Mouse (Mus musculus) testis, adult 2 months (tissue): ENCODE data around the gene Bmpr1a. TPM values are rescaled to one million over a fixed set of nuclear protein-coding genes. Genes with fewer than 3 reads are reported as not detected.
"Not testable (repeated sequence)": the region's sequence is repeated elsewhere in the genome, so short reads cannot be mapped to it uniquely, and the experiment has no call there.

Source experiments
- H3K27ac ChIP-seq: fragments of 200-500 bp; 2 replicates; pipeline ENCODE4 v1.5.1; 2012; ENCODE audit warnings: low read depth, low read length; ENCODE audit not compliant: control insufficient read depth, insufficient read depth
- H3K27me3 ChIP-seq: fragments of 200-500 bp; 2 replicates; pipeline ENCODE4 v1.6.1; 2012; ENCODE audit warnings: mild to moderate bottlenecking, low read length, moderate library complexity; ENCODE audit not compliant: control insufficient read depth, insufficient read depth
- H3K36me3 ChIP-seq: fragments of 200-500 bp; 2 replicates; pipeline ENCODE4 v1.6.1; 2012; ENCODE audit warnings: mild to moderate bottlenecking, low read length; ENCODE audit not compliant: control insufficient read depth, insufficient read depth
- H3K4me1 ChIP-seq: fragments of 200-500 bp; 2 replicates; pipeline ENCODE4 v1.6.1; 2012; ENCODE audit warnings: low read length; ENCODE audit not compliant: control insufficient read depth, insufficient read depth
- H3K4me3 ChIP-seq: fragments of 200-500 bp; 2 replicates; pipeline ENCODE4 v1.5.1; 2012; ENCODE audit warnings: low read depth, mild to moderate bottlenecking, low read length, moderate library complexity, mixed read lengths; ENCODE audit not compliant: control insufficient read depth
- CTCF ChIP-seq: fragments of 200-500 bp; IDR thresholded peaks from 2 replicates; pipeline ENCODE4 v1.5.1; 2012; ENCODE audit warnings: low read depth, mild to moderate bottlenecking, inconsistent platforms, low read length, moderate library complexity; ENCODE audit not compliant: control insufficient read depth, insufficient read depth, insufficient replicate concordance
- POLR2A ChIP-seq: fragments of 200-500 bp; IDR thresholded peaks from 2 replicates; pipeline ENCODE4 v1.6.1; 2012; ENCODE audit warnings: low read depth, mild to moderate bottlenecking, inconsistent platforms, low read length, moderate library complexity; ENCODE audit not compliant: control insufficient read depth
- polyA plus RNA-seq: library from polyadenylated mRNA; depleted of rRNA; stranded (reverse); fragments of >200 nt; gene quantifications from 2 replicates; pipeline ENCODE4 v1.2.3, GENCODE M21; 2012; rRNA removed

Gene Bmpr1a
- polyA plus RNA-seq, 1 experiment, result 5.9 TPM

- no peaks in the 10 kb centered on the region for H3K36me3 ChIP-seq
- H3K4me3 ChIP-seq, result no peak overlapping the region
- no peak overlapping the region for H3K27ac ChIP-seq
- H3K4me1 ChIP-seq, result peaks cover 2% of the 10 kb centered on the region; the same call in 1 of the 2 replicates
- TF ChIP-seq POLR2A (no peak), CTCF (no peak)
- H3K27me3 ChIP-seq, result no peaks in the 10 kb centered on the region
Measured at GRCm38 (mm10) chr14:34365147-34365507, 138.0 kb downstream of the Bmpr1a start.

DNA sequence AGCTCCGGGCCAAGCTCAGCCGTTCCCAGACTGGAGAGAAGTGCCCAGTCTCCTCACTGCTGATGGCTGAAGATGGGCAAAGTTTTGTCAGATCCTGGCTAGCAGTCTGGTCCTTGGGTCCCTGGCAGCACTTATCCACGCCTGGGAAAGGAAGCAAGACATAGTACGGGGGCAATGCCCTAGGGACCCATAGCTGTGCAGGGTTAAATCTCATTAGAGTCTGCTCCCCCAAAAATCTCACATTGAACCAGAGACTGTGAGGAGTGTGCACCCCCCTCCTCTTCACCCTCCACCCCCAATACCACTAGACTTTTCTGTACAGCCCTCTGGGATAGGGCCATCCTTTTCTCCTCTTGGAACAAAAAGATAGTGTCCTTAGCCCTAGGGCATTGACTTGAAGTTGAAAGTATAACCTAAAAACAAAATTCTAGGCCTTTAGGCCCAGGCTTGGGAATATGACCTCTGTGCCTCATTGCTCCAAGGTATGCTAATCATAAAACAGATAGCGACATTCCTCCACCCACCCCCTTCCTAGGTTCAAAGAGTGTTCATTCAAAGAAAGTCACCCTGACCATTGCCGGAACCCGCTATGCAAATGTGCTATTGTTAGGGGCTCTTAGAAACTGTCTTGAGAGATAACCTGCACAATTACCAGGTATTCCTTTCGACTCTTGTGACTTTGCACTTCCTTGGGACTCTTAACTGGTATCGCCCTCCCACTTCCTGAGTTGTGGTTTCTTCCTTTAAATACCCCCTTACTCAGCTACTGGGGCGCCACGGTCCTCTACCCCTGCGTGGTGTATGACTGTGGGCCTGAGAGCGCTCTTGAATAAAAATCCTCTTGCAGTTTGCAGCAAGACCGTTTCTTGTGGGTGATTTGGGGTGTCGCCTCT lies 138.6 kb downstream of the Bmpr1a start:
- not testable (repeated sequence) for H3K4me1 ChIP-seq, H3K4me3 ChIP-seq, H3K36me3 ChIP-seq, H3K27me3 ChIP-seq, H3K27ac ChIP-seq

- H3K4me3 ChIP-seq, result peak overlapping the region; percentile 10
- H3K27me3 ChIP-seq, result no peaks in the 10 kb centered on the region
- no peak overlapping the region for H3K27ac ChIP-seq
- peaks cover 2% of the 10 kb centered on the region; the same call in 1 of the 2 replicates for H3K4me1 ChIP-seq
- no peaks in the 10 kb centered on the region for H3K36me3 ChIP-seq
- TF ChIP-seq CTCF (no peak), POLR2A (no peak)
Measured at GRCm38 (mm10) chr14:34363490-34364253, 139.5 kb downstream of the Bmpr1a start.

- Histone ChIP-seq H3K27me3 (no peaks in the 10 kb centered on the region), H3K27ac (no peak overlapping the region), H3K4me1 (peaks cover 2% of the 10 kb centered on the region; the same call in 1 of the 2 replicates), H3K36me3 (no peaks in the 10 kb centered on the region), H3K4me3 (no peak overlapping the region; the same call in none of the 2 replicates)
- TF ChIP-seq CTCF (peak; percentile 53; the same call in 1 of the 2 replicates), POLR2A (no peak)
Measured at GRCm38 (mm10) chr14:34362726-34363445, 140.3 kb downstream of the Bmpr1a start.

GRCm38 (mm10) chr14:34362135-34362534 lies 141.0 kb downstream of the Bmpr1a start:
- TF ChIP-seq POLR2A (no peak), CTCF (no peak)
- H3K27me3 ChIP-seq, result no peaks in the 10 kb centered on the region
- no peak overlapping the region for H3K27ac ChIP-seq
- no peaks in the 10 kb centered on the region for H3K36me3 ChIP-seq
- H3K4me1 ChIP-seq, result peaks cover 2% of the 10 kb centered on the region; the same call in 1 of the 2 replicates
- H3K4me3 ChIP-seq, result no peak overlapping the region

Other genes with a start within 250 kb of the Bmpr1a start
- 1.3 and 1.5 TPM in 2 replicates for gene Shld2, start 192.8 kb downstream of the Bmpr1a start, polyA plus RNA-seq
- 7.1 TPM in 2 replicates for gene Glud1, start 192.6 kb downstream of the Bmpr1a start, polyA plus RNA-seq
- not detected in 2 replicates for gene Fam25c, start 147.9 kb downstream of the Bmpr1a start, polyA plus RNA-seq
- gene Sncg, start 128.6 kb downstream of the Bmpr1a start, polyA plus RNA-seq, result 1.1 and 2.0 TPM in 2 replicates
- 0.51 and 0.82 TPM in 2 replicates for gene Mmrn2, start 127.9 kb downstream of the Bmpr1a start, polyA plus RNA-seq
- gene 9230112D13Rik, start 19.5 kb upstream of the Bmpr1a start, polyA plus RNA-seq, result 0.14 TPM in 1 of 2 replicates, not detected in the other
- gene Ldb3, start 85.3 kb upstream of the Bmpr1a start, polyA plus RNA-seq, result 0.54 and 0.99 TPM in 2 replicates
- 0.14 and 0.26 TPM in 2 replicates for gene Opn4, start 96.8 kb upstream of the Bmpr1a start, polyA plus RNA-seq
- gene Wapl, start 170.6 kb upstream of the Bmpr1a start, polyA plus RNA-seq, result 22.5 and 35.3 TPM in 2 replicates